Mouse (Mus musculus) heart, adult 2 months (tissue): Measurements from ENCODE around the gene Sall1. TPM values are rescaled to one million over a fixed set of nuclear protein-coding genes. Genes with fewer than 3 reads are reported as not detected.

ENCODE experiments used
- DNase-seq, 2 experiments: peaks; one replicate each; pipeline ENCODE4 v3.0.0; 2021
- H3K27ac ChIP-seq: fragments of 200-600 bp; 2 replicates; pipeline ENCODE4 v1.8.1; 2022
- H3K27me3 ChIP-seq: fragments of 200-500 bp; 2 replicates; pipeline ENCODE4 v1.6.1; 2012; ENCODE audit warnings: mild to moderate bottlenecking, low read length, inconsistent platforms, mixed read lengths; ENCODE audit not compliant: control insufficient read depth, insufficient read depth
- H3K36me3 ChIP-seq: fragments of 200-500 bp; 2 replicates; pipeline ENCODE4 v1.6.1; 2012; ENCODE audit warnings: low read length, inconsistent platforms; ENCODE audit not compliant: control insufficient read depth, insufficient read depth
- H3K4me1 ChIP-seq: fragments of 200-500 bp; 2 replicates; pipeline ENCODE4 v1.6.1; 2011; ENCODE audit warnings: low read length; ENCODE audit not compliant: control insufficient read depth, insufficient read depth
- H3K4me3 ChIP-seq: fragments of 200-600 bp; 2 replicates; pipeline ENCODE4 v1.8.1; 2022
- H3K79me2 ChIP-seq: fragments of 200-500 bp; replicated peaks from 2 replicates; pipeline ENCODE4 v1.6.1; 2012; ENCODE audit warnings: mild to moderate bottlenecking, inconsistent platforms, low read length, moderate library complexity, mixed read lengths; ENCODE audit not compliant: control insufficient read depth, insufficient read depth
- H3K9ac ChIP-seq: fragments of 200-500 bp; 2 replicates; pipeline ENCODE4 v1.6.1; 2012; ENCODE audit warnings: low read depth, mild to moderate bottlenecking, control low read depth, inconsistent platforms, low read length, mixed read lengths
- CTCF ChIP-seq: fragments of 200-600 bp; IDR thresholded peaks from 2 replicates; pipeline ENCODE4 v1.8.1; 2022; ENCODE audit warnings: antibody characterized with exemption, mild to moderate bottlenecking, moderate library complexity
- EP300 ChIP-seq: fragments of 200-500 bp; IDR thresholded peaks from 2 replicates; pipeline ENCODE4 v1.6.1; 2011; ENCODE audit warnings: low read depth, low read length, control low read depth; ENCODE audit not compliant: insufficient read depth
- POLR2A ChIP-seq: fragments of 200-500 bp; IDR thresholded peaks from 2 replicates; pipeline ENCODE4 v1.6.1; 2011; ENCODE audit warnings: mild to moderate bottlenecking, low read depth, low read length, control low read depth; ENCODE audit not compliant: insufficient read depth
- WGBS: fragments of 180-500 bp; shearing (Covaris S2); methylation state at CpG from one replicate; pipeline ENCODE4 v1.1.7; 2018; 5-methylcytosine and 5-hydroxymethylcytosine counted together
- intact Hi-C: fragments of 180-260 bp; cut with DNase I; formaldehyde crosslinking; loops from one replicate; pipeline ENCODE4 v1.15.1; 2025
- long read RNA-seq: library from polyadenylated mRNA; stranded (forward); transcript quantifications from one replicate; pipeline ENCODE4 v2.0.0, GENCODE M21; 2021
- polyA plus RNA-seq: library from polyadenylated mRNA; depleted of rRNA; stranded (reverse); fragments of >200 nt; gene quantifications from 2 replicates; pipeline ENCODE4 v1.2.3, GENCODE M21; 2012; rRNA removed
- total RNA-seq, 2 experiments: library from RNA; stranded (reverse); gene quantifications; 2 replicates each; pipeline ENCODE4 v1.2.3; 2021

Sall1 gene
- total RNA-seq (1 to 10 TPM in 1 of 2 experiments, under 1 TPM in 1; 0.91 to 1.2 TPM), polyA plus RNA-seq (0.80 and 1.1 TPM in 2 replicates)
- long read RNA-seq: 0 reads

DNA sequence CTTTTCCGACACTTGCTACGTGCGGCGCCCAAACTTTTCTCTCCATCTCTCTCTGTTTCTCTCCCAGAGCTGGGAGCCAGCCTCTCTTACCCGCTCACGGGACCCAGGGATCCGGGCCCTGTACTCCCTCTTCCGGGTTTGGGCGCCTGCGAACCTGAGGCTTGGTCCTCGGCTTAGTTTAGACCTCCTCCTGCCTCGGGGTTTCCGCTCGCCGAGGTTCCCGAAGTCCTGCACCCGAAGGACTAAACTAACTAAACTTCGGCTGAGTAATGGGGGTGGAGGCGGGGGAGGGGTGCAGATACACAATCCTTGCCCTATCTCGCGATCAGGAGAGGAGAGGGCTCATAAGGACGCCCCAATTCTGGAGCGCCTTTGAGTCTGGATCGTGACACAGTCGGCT, at the start of gene Sall1:
Sall1 (minus strand) TSS at position 223 of the 400 bp plus-strand sequence.
- WGBS: 3% methylated on average over 25 of the region's 25 CpGs

DNA sequence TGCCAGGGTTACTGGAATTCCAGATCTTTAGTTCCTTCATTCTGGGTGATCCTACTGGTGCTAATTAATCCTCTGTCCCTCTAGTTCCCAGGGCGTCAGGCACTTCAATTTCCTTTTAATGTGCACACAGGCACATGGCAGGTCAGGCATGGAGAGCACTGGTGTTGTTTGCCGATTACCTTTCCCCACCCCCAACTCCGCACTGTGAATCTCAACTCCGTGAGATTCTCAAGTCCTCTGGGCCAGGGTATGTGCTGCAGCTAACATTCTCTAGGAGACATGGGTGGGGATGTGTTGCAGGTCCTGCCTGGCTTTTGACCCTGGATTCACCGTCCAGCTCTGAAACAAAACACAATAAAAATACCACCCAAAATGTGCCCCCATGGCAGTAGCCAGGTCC, 46.0 kb upstream of the Sall1 start:
- WGBS: 62% methylated on average over 5 of the region's 5 CpGs

More for the DNA sequence above, at the start of gene Sall1:
- H3K27ac ChIP-seq: no peak within 1 kb of the TSS
- TF ChIP-seq POLR2A (no peak), CTCF (no peak), EP300 (no peak)
- H3K36me3 ChIP-seq: no peaks in the 10 kb centered on the region
- no peaks in the 10 kb centered on the region for H3K4me1 ChIP-seq
- intact Hi-C loops: no loop called here
- H3K27me3 ChIP-seq: peaks cover 38% of the 10 kb centered on the region
- DNase-seq: no peak
- H3K9ac ChIP-seq: peak within 1 kb of the TSS; percentile 27; the same call in 1 of the 2 replicates
- H3K4me3 ChIP-seq: peak within 1 kb of the TSS; percentile 52
- H3K79me2 ChIP-seq: no peaks in the 10 kb centered on the region

DNA sequence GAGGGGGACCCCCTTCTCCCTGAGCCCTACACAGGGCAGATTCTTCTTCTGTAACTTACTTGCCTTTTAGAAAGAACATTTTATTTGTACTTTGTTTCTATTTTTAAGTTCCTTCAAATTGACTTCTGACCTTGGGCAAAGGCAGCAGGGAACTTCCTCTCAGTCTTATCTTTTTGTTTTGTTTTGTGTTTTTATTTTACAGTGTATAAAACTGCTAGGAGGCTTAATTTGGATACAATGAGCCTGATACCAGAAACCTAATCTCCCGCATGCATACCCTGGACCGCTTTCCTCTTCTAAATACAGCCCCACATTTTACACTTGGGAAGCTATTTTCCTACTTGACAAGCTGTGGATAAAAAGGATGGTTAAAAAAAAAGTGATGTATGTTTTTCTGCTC, 35.2 kb upstream of the Sall1 start:
- no peaks in the 10 kb centered on the region for H3K79me2 ChIP-seq
- H3K4me3 ChIP-seq: no peak overlapping the region
- no peak for DNase-seq
- intact Hi-C loops: no loop called here
- 47% methylated on average over 2 of the region's 2 CpGs for WGBS
- no peaks in the 10 kb centered on the region for H3K36me3 ChIP-seq
- no peak overlapping the region for H3K9ac ChIP-seq
- H3K27me3 ChIP-seq: no peaks in the 10 kb centered on the region
- no peak for TF ChIP-seq POLR2A
- no peak for TF ChIP-seq EP300
- no peak for TF ChIP-seq CTCF
- H3K4me1 ChIP-seq: no peaks in the 10 kb centered on the region
- no peak overlapping the region for H3K27ac ChIP-seq

More for the DNA sequence above, 46.0 kb upstream of the Sall1 start:
- Histone ChIP-seq H3K4me1 (no peaks in the 10 kb centered on the region), H3K27me3 (no peaks in the 10 kb centered on the region), H3K27ac (no peak overlapping the region), H3K4me3 (no peak overlapping the region), H3K79me2 (no peaks in the 10 kb centered on the region), H3K9ac (no peak overlapping the region), H3K36me3 (no peaks in the 10 kb centered on the region)
- intact Hi-C loops: no loop called here
- no peak for TF ChIP-seq POLR2A
- no peak for TF ChIP-seq EP300
- no peak for TF ChIP-seq CTCF
- DNase-seq: no peak

DNA sequence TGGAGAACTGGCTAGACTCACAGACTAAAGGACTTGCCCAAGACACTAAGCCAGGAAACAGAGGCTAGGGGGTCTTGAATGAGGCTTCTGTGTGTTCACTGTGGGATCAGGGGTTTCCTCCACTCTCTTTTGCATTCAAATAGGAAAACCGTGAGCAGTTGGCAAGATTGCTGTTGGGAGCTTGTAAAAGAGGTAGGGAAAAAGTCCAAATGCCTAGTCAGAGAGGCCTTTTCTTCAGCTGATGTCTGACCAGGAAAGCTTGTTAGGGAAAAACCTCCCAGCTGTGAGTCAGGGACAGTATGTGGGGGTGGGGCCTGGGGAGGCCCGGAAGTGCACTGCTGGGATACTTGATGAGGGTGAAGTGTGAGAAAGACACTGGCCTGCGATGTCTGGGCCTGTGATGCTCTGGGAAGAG, 29.0 kb upstream of the Sall1 start:
- Histone ChIP-seq H3K36me3 (no peaks in the 10 kb centered on the region), H3K27ac (no peak overlapping the region), H3K27me3 (no peaks in the 10 kb centered on the region), H3K4me1 (no peaks in the 10 kb centered on the region), H3K79me2 (no peaks in the 10 kb centered on the region), H3K4me3 (no peak overlapping the region), H3K9ac (no peak overlapping the region)
- no peak for TF ChIP-seq EP300
- TF ChIP-seq CTCF: no peak
- intact Hi-C loops: no loop called here
- no peak for DNase-seq
- 35% methylated on average over 3 of the region's 3 CpGs for WGBS

DNA sequence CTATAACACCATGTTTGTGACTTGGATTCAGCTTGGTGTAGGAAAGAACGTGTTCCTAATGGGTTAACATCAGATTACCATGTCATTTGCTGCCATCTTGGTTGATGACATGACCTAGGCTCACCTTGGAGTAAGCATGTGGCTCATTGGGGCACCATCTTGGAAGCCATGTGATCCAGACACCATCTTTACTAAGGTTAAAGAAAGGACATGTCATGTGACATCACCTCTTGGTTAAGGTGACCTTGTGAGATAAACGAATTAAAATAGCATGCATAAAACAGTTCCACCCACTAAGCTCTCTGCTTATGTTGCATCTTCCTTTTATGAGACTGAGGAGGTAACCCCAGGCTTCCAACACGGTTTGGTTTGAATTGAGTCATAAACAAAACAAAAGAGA, 23.5 kb upstream of the Sall1 start:
- Histone ChIP-seq H3K27me3 (no peaks in the 10 kb centered on the region), H3K9ac (no peak overlapping the region), H3K4me3 (no peak overlapping the region), H3K27ac (no peak overlapping the region), H3K79me2 (no peaks in the 10 kb centered on the region), H3K36me3 (no peaks in the 10 kb centered on the region), H3K4me1 (no peaks in the 10 kb centered on the region)
- intact Hi-C loops: no loop called here
- DNase-seq: no peak
- TF ChIP-seq CTCF (no peak), POLR2A (no peak), EP300 (no peak)
- 75% methylated on average over 3 of the region's 3 CpGs for WGBS

DNA sequence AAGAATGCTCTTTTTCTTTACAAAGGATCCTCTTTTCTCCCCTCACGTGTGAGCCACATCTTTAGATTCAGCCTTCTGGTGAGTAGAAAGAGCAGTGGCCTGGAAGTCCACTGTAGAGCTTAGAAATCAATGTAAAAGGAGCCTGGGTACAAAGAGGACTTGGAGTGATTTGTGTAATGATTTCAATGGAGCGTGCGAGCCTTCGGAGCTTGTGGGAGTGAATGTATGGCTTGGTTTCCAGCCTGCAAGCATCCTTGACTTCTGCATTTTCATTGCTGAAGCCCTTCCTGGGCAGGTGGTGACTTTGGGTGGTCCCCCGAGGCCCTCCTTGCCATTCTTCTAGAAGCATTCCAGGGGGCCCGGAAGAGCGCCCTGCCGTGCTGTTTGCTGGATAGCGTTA, 20.1 kb upstream of the Sall1 start:
- no peak for DNase-seq
- no peak for TF ChIP-seq CTCF

More for the DNA sequence above, 20.1 kb upstream of the Sall1 start:
- Histone ChIP-seq H3K27ac (no peak overlapping the region), H3K79me2 (no peaks in the 10 kb centered on the region), H3K4me1 (no peaks in the 10 kb centered on the region), H3K27me3 (no peaks in the 10 kb centered on the region), H3K9ac (no peak overlapping the region), H3K36me3 (no peaks in the 10 kb centered on the region), H3K4me3 (no peak overlapping the region)
- intact Hi-C loops: no loop called here
- 83% methylated on average over 9 of the region's 9 CpGs for WGBS
